Mouse (Mus musculus) adrenal gland, adult 8-10 months (tissue): ENCODE data around the gene Yeats4. TPM values are rescaled to one million over a fixed set of nuclear protein-coding genes. Genes with fewer than 3 reads are reported as not detected.
"Not testable (repeated sequence)": the region's sequence is repeated elsewhere in the genome, so short reads cannot be mapped to it uniquely, and the experiment has no call there.

Experiments
- DNase-seq: peaks from one replicate; pipeline ENCODE4 v3.0.0; 2022
- total RNA-seq, 4 experiments: library from RNA; stranded (reverse); gene quantifications; 2 replicates each; pipeline ENCODE4 v1.2.4; 2022

Yeats4 gene
- 10 to 100 TPM; 39.3 to 42.6 (median 41.5) TPM for total RNA-seq

DNA sequence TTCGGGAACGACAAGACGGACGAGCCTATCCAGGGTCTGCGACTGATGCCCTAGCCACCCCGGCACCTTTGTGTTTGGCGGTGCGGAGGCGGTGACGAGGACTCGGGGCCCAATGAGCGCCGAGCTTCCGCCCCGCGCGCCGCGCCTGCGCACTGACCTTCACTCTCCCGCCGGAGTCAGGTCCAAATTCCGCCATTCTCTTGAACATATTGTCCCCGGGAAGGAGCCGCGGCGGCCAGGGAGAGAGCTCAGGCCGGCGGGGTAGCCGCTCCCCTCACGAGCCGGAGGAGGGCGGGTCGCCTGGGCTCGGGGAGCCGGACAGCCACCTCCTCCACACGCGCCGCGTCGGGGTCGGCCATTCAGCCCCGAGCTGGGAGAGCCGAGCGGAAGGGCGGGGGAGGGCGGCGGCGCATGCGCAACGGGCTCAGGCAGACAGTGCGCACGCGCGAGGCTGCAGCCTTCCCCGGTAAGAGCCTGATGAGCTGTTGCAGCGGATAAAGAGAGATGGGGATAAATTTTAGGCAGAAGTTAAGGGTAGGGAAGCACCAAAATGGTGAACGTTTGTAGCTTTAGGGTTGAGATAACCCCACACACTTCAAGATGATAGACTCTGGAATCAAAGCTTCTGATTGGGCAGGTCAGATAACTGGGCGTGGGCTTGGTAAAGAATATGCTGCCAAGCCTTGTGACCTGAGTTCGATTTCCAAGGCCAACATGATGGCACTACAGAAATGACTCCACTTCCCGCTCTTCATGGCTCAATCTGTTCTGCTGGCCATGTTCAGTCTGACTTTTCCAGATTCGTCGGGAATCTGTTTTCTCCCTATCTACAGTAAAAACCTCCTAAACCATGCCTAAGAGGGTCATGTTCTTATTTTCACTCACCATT, at the start of gene Yeats4:
Gene Yeats4, minus strand, starts transcription at position 406 of the 889 bp plus-strand sequence.
- DNase-seq = peak; percentile 91

GRCm38 (mm10) chr10:117272023-117272422, 47.7 kb upstream of the Yeats4 start:
- no peak for DNase-seq

GRCm38 (mm10) chr10:117259870-117260269, 35.6 kb upstream of the Yeats4 start:
- DNase-seq = no peak

- DNase-seq = no peak
Observed at GRCm38 (mm10) chr10:117238603-117239002, 14.3 kb upstream of the Yeats4 start, which contains the start of gene 9530003J23Rik. TSS of gene 9530003J23Rik (minus strand) at chr10:117238703.

DNA sequence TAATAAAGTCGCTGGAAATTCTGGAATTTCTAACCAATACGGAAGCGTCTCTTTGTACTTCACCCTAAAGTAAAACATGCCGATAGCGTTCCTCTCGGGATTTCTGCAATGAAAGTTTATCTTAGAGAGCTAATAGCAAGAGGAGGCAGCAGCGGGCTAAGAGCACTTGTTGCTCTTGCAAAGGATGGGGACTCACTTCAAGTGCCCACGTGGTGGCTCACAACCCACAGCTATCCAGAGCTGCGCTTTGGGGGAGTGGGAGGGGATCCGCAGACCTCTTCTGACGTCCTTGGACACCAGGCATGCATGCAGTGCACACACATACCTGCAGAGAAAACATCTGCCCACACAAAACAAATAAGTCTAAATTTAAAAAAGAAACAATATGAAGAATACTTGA, 11.6 kb upstream of the Yeats4 start:
- DNase-seq = no peak

DNA sequence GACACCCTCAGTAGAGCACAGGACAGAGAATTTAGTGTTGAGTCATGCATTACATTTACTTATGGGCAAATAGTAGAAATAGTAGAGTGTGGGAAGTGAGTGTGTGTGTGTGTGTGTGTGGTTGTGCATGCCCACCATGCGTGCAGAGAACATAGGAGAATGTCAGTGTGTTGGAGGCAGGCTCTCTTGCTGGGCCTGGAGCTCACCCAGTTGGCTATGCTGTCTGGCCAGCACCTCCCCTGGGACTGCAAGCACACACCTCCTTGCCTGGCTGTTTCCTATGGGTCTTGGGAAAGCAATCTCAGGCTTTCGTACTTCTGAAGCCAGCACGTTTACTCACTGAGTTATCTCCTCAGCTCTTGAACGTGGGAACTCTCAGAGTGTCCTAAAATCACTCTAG, 10.5 kb upstream of the Yeats4 start:
- no peak for DNase-seq

- DNase-seq = no peak
Observed at GRCm38 (mm10) chr10:117229826-117230225, 5.5 kb upstream of the Yeats4 start.

GRCm38 (mm10) chr10:117226002-117226401, 1.7 kb upstream of the Yeats4 start:
- DNase-seq = no peak

DNA sequence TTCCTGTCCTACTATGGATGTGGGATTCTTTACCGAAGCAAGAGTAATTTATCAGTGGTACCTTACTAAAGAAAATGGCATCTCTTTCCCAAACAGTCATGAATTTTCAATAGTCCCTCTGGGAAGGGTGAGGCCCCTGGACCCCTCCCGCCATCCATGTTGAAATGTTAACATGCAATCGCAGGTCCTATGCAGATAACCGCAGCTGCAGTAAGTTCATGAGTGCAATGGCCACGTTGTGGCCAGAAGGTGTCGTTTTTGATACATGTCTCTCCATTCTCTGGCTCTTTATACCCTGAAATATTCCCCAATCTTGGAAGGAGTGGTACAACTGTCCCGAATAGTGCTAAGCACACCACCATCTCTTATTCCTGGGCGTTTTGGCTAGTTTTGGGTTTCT, 787 bp upstream of the Yeats4 start:
- no peak for DNase-seq

- DNase-seq = no peak
Observed at GRCm38 (mm10) chr10:117223758-117224101, 577 bp downstream of the Yeats4 start.

GRCm38 (mm10) chr10:117222821-117223220, 1.5 kb downstream of the Yeats4 start:
- no peak for DNase-seq

DNA sequence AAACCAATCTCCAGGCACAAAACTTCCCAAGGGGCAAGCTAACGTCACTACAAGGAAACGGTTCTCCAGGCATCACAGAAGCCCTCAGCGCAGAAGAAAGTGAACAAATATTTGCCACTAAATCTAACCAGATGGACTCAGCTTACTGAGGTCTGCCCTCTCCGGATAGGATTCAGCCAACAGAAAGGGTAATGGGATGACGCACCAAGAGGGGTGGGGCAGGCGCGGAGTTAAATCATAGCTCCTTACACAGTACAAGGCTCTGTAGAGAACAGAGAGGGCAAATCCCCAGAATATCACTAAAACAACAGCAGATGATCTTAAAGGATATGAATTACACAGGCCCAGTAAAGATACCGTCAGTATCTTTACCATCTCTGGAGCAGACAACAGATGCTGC, 6.0 kb downstream of the Yeats4 start:
- no peak for DNase-seq

DNA sequence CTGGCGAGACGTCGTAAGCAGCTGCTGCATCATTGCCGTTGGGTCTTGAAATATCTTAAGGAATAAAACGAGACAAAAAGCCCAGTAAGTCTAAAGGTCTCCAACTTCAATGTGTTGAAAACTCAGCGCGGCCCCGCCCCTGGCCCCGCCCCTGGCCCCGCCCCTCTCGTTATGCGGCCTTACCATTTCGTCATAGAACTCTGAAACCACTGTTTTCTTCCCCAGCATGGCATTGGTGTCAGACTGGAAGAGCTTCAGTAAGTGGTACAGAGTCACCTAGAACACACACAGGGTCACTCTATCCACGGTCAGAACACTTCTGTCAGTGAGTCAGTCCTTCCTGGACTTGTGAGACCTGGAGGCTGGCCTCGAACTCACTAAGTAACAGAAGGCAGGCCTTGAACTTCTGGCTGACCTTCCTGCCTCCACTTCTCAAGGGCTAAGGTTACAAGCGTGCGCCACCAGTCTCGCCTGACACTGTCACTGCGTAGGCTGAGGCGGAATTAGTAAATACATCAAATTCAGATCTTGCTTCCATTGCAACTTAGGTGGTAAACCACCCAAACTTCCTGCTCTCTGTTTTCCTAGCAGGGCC, 7.0 kb downstream of the Yeats4 start:
- DNase-seq = peak; percentile 71

DNA sequence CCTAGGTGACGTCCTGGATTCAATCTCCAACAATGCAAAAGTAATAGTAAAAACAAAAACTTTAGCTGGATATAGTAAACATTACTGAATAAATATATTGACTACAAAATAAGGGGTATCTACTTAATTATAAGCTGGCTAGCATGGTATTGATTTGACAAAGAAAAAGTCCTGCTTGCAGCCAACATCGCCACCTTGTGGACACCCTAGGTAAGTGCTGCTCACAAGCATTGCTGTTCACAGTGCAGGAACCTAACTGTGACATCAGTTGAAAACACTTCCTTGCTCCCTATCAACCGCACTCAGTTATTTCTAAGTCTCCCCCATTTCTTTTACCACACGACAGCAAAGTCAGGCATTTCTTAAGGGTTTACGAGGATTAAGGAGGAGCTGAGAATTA, 7.5 kb downstream of the Yeats4 start:
- DNase-seq = no peak

GRCm38 (mm10) chr10:117216132-117216495, 8.2 kb downstream of the Yeats4 start:
- DNase-seq = no peak

- no peak for DNase-seq
Observed at GRCm38 (mm10) chr10:117215409-117216131, 8.7 kb downstream of the Yeats4 start.

- DNase-seq = no peak
Observed at GRCm38 (mm10) chr10:117211023-117211422, 13.3 kb downstream of the Yeats4 start.

DNA sequence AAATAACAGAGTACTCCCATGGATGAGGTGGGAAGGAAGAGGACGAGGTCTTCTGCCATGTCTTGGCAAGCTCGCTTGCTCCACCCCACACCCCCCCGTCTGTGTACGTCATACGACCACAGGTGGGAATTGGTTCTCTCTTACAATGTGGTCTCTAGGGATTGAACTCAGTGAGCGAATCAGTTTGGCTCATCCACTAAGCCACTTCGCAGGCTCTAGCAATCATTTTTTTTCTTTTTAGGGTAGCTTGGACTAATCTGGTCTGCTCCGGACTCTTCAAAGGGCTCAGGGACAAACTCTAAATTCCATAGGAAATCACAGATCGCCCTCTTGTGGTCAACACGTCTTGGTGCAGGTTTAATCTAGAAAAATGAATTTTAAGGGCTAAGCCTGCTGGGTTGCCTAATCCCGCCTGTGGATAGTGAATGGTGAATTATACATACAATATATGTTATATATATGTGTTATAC, 14.8 kb downstream of the Yeats4 start:
- DNase-seq = peak; percentile 23

DNA sequence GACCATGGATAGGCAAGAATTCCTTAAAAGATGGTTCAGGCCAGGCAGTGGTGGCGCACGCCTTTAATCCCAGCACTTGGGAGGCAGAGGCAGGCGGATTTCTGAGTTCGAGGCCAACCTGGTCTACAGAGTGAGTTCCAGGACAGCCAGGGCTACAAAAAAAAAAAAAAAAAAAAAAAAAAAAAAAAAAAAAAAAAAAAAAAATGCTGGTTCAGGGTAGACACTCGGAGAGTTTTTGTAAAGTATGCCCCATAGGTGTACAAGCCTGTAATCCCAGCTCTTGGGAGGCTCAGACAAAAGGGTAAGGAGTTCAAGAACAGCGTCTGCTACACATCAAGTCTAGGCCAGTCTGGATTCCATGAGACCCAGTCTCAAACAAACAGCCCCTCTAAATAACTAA, 15.5 kb downstream of the Yeats4 start:
- not testable (repeated sequence) for DNase-seq

GRCm38 (mm10) chr10:117208221-117208620, 16.1 kb downstream of the Yeats4 start:
- DNase-seq = no peak

GRCm38 (mm10) chr10:117206070-117206469, 18.2 kb downstream of the Yeats4 start:
- no peak for DNase-seq

- no peak for DNase-seq
Observed at GRCm38 (mm10) chr10:117203558-117203981, 20.7 kb downstream of the Yeats4 start.

DNA sequence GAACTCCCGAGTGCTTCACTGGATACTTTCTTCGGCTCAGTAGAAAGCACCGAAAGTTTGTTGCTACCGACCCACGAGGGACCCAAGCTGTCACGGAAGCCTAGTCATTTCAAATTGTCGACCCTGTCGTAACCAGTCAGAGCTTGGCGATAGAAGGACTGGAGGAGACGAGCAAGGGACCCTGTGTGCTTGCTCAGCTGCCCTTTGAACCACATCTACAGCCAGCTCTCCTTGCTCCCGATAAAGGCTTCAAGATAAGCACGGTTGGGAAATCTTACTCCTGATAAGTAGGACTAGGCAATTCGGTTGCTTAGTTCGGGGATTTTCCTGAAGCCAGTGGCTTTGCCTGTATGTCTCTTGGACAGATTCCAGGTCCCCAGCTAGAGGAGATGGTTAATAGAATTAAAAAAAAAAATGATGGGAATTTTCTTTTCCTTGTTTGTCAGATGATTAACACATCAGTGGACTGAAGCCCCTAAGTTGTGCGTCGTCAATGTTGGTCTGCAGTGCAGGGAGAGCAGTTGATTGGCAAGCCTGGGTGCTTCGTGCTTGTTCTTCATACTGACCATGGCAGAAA, 21.2 kb downstream of the Yeats4 start:
- no peak for DNase-seq
